Mouse (Mus musculus): ENCODE data around the gene Dpep1. TPM values are rescaled to one million over a fixed set of nuclear protein-coding genes. Genes with fewer than 3 reads are reported as not detected.

Dpep1 gene
- polyA plus RNA-seq, 1 experiment from 2014 or later, result 0.26 TPM

DNA sequence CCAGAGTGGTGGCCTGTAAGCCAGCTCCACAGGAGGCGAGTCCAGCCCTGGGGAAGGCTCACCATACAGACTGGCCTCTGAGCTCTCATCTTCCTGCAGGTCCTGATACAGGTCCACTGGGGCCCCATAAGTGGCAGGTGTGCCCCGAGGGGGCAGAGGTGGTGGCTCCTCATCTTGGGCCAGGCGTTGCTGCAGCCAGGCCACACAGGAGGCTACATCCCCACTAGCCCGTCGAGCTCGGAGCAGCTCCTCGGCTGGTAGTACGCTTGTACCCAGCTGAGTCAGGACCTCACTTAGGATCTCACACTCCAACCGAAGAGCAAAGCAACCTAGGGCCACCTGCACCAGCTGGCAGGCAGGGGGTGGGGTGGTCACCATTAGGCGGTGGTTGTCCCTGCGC, 47.7 kb downstream of the Dpep1 start:
- H3K4me1 ChIP-seq (replicated peaks), result peaks cover 22% of the 10 kb centered on the region
- H3K36me3 ChIP-seq (replicated peaks), result no peaks in the 10 kb centered on the region
- WGBS (ENCODE audit: insufficient replicate concordance), result 71% methylated on average over 11 of the region's 11 CpGs
- no peak overlapping the region for H3K27ac ChIP-seq (replicated peaks)
- no peak for ATAC-seq (ENCODE audit: insufficient read depth)
- H3K4me2 ChIP-seq, result no peak overlapping the region
- peaks cover 42% of the 10 kb centered on the region for H3K27me3 ChIP-seq
- H3K9me3 ChIP-seq (replicated peaks), result no peaks in the 10 kb centered on the region
- no peak overlapping the region for H3K4me3 ChIP-seq (replicated peaks)
- H3K9ac ChIP-seq, result no peak overlapping the region

DNA sequence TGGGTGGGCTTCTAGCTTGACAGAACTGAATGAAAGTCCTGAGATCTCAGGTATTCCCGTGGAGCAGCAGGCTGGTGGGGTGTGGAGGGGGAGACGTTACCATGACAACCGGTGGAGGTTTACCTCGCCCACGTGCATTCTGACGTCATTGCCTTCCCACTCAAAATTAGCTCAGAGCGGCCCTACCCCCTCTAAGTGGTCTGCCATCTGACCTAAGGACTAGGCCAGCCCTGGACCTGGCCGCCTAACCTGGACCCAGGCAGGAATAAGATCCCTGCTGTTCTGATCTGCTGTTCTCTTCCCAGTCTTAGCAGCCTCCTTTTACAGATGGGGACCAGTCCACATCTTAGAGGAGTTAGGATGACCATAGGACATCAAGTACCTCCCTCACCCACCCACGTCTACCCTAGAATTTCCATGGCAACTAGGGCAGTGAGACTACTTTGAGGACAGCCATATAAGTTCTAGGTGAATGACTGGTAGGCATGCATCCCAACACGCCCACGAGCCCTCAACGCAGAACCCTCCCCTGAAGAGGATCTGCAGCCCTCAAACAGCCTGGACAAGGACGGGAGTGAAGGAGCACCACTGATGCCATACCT, 49.0 kb downstream of the Dpep1 start:
- peak overlapping the region; percentile 67 for H3K4me3 ChIP-seq (replicated peaks)
- peaks cover 22% of the 10 kb centered on the region for H3K4me1 ChIP-seq (replicated peaks)
- ATAC-seq (ENCODE audit: insufficient read depth), result no peak
- H3K9ac ChIP-seq, result peak overlapping the region; percentile 61; the same call in 1 of the 2 replicates
- WGBS (ENCODE audit: insufficient replicate concordance), result 32% methylated on average over 13 of the region's 13 CpGs
- H3K27ac ChIP-seq (replicated peaks), result no peak overlapping the region
- no peaks in the 10 kb centered on the region for H3K9me3 ChIP-seq (replicated peaks)
- peaks cover 42% of the 10 kb centered on the region for H3K27me3 ChIP-seq
- no peaks in the 10 kb centered on the region for H3K36me3 ChIP-seq (replicated peaks)
- peak overlapping the region; percentile 93 for H3K4me2 ChIP-seq

- peak within 1 kb of the TSS; percentile 61 for H3K9ac ChIP-seq
- H3K4me2 ChIP-seq, result peak within 1 kb of the TSS; percentile 93
- H3K4me1 ChIP-seq (replicated peaks), result peaks cover 22% of the 10 kb centered on the region
- H3K4me3 ChIP-seq (replicated peaks), result peak within 1 kb of the TSS; percentile 67
- no peaks in the 10 kb centered on the region for H3K36me3 ChIP-seq (replicated peaks)
- WGBS (ENCODE audit: insufficient replicate concordance), result 1% methylated on average over 57 of the region's 57 CpGs
- 0 out of 2 replicates have a peak within 1 kb of the TSS, but pooled peaks have one; percentile 14 for H3K27ac ChIP-seq (replicated peaks)
- peaks cover 42% of the 10 kb centered on the region for H3K27me3 ChIP-seq
- H3K9me3 ChIP-seq (replicated peaks), result no peaks in the 10 kb centered on the region
- ATAC-seq (ENCODE audit: insufficient read depth), result peak; percentile 73
Observed at GRCm38 (mm10) chr8:123235520-123236497, 49.8 kb downstream of the Dpep1 start, which contains the start of gene Spata2l. Spata2l (minus strand) TSS chr8:123236233.

- Histone ChIP-seq H3K4me1 (replicated peaks) (peaks cover 40% of the 10 kb centered on the region), H3K27me3 (peaks cover 25% of the 10 kb centered on the region), H3K4me3 (replicated peaks) (no peak overlapping the region), H3K4me2 (no peak overlapping the region), H3K27ac (replicated peaks) (no peak overlapping the region), H3K9ac (no peak overlapping the region), H3K9me3 (replicated peaks) (no peaks in the 10 kb centered on the region), H3K36me3 (replicated peaks) (0 out of 2 replicates have a peak, but pooled peaks cover 5% of the 10 kb centered on the region)
- WGBS (ENCODE audit: insufficient replicate concordance), result 81% methylated on average over 10 of the region's 10 CpGs
- ATAC-seq (ENCODE audit: insufficient read depth), result no peak
Observed at GRCm38 (mm10) chr8:123239398-123239797, 53.4 kb downstream of the Dpep1 start.

- no peaks in the 10 kb centered on the region for H3K27me3 ChIP-seq
- H3K9ac ChIP-seq, result no peak overlapping the region
- no peaks in the 10 kb centered on the region for H3K9me3 ChIP-seq (replicated peaks)
- WGBS (ENCODE audit: insufficient replicate concordance), result 62% methylated on average over 7 of the region's 7 CpGs
- 0 out of 2 replicates have a peak, but pooled peaks have one; percentile 19 for ATAC-seq (ENCODE audit: insufficient read depth)
- no peak overlapping the region for H3K4me2 ChIP-seq
- H3K36me3 ChIP-seq (replicated peaks), result peaks cover 27% of the 10 kb centered on the region
- H3K4me1 ChIP-seq (replicated peaks), result peaks cover 18% of the 10 kb centered on the region
- 0 out of 2 replicates have a peak overlapping the region, but pooled peaks have one; percentile 14 for H3K27ac ChIP-seq (replicated peaks)
- H3K4me3 ChIP-seq (replicated peaks), result no peak overlapping the region
Observed at GRCm38 (mm10) chr8:123242107-123242923, 56.3 kb downstream of the Dpep1 start.

- WGBS (ENCODE audit: insufficient replicate concordance), result 66% methylated on average over 11 of the region's 11 CpGs
- peak; percentile 13; the same call in 1 of the 2 replicates for ATAC-seq (ENCODE audit: insufficient read depth)
Observed at GRCm38 (mm10) chr8:123243053-123243452, 57.0 kb downstream of the Dpep1 start.

GRCm38 (mm10) chr8:123244382-123244781, 58.3 kb downstream of the Dpep1 start:
- H3K9me3 ChIP-seq (replicated peaks), result no peaks in the 10 kb centered on the region
- no peak overlapping the region for H3K4me2 ChIP-seq
- peak; percentile 19 for ATAC-seq (ENCODE audit: insufficient read depth)
- no peak overlapping the region for H3K4me3 ChIP-seq (replicated peaks)
- no peaks in the 10 kb centered on the region for H3K27me3 ChIP-seq
- no peak overlapping the region for H3K9ac ChIP-seq
- 58% methylated on average over 4 of the region's 4 CpGs for WGBS (ENCODE audit: insufficient replicate concordance)
- H3K4me1 ChIP-seq (replicated peaks), result peaks cover 18% of the 10 kb centered on the region
- H3K27ac ChIP-seq (replicated peaks), result no peak overlapping the region
- H3K36me3 ChIP-seq (replicated peaks), result peaks cover 34% of the 10 kb centered on the region

More at GRCm38 (mm10) chr8:123243053-123243452, 57.0 kb downstream of the Dpep1 start:
- Histone ChIP-seq H3K9me3 (replicated peaks) (no peaks in the 10 kb centered on the region), H3K27me3 (no peaks in the 10 kb centered on the region), H3K9ac (no peak overlapping the region), H3K27ac (replicated peaks) (0 out of 2 replicates have a peak overlapping the region, but pooled peaks have one; percentile 14), H3K36me3 (replicated peaks) (peaks cover 34% of the 10 kb centered on the region), H3K4me1 (replicated peaks) (peaks cover 18% of the 10 kb centered on the region), H3K4me2 (no peak overlapping the region), H3K4me3 (replicated peaks) (no peak overlapping the region)

DNA sequence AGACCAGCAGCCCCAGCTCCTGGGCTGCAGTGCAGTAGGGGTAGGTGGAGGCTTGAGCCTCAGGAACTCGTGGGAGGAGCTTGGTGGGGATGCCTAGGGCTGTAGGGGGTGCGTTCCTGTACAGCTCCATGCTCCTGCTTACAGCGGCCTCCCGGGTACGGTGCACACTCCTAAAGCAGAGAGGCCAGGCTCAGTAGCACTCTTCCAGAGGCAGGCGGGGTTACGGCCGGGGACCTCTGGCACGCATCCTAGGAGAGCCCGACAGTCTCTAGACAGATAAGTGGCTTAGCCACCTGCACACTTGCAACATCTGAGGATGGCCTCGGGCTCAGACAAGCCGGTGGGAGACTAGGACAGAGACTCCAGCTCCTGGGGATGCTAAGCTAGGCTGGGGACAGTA, 59.5 kb downstream of the Dpep1 start:
- Histone ChIP-seq H3K4me3 (replicated peaks) (no peak overlapping the region), H3K4me2 (no peak overlapping the region), H3K4me1 (replicated peaks) (peaks cover 18% of the 10 kb centered on the region), H3K9me3 (replicated peaks) (no peaks in the 10 kb centered on the region), H3K27me3 (no peaks in the 10 kb centered on the region), H3K27ac (replicated peaks) (no peak overlapping the region), H3K9ac (no peak overlapping the region), H3K36me3 (replicated peaks) (peaks cover 37% of the 10 kb centered on the region)
- no peak for ATAC-seq (ENCODE audit: insufficient read depth)
- 79% methylated on average over 12 of the region's 12 CpGs for WGBS (ENCODE audit: insufficient replicate concordance)

DNA sequence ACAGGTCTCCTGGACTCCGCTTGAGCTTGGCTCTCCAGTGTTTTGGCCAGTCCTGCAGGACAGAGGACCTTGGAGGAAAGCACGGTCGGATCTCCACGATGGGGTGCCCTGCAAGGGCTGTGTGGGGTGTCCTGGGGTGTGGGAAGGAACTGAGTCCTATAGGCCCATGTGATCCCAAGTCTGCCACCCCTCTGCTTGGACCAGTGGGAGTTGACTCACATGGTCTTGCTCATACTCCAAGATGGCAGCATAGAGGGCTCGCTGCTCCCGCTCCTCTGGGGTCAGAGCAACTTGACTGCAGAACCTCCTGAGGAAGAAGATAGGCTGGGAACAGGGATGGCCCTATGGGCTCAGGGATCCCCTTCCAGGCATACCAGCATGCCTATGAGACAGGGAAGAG, 61.7 kb downstream of the Dpep1 start:
- Histone ChIP-seq H3K36me3 (replicated peaks) (peaks cover 40% of the 10 kb centered on the region), H3K27ac (replicated peaks) (no peak overlapping the region), H3K9me3 (replicated peaks) (no peaks in the 10 kb centered on the region), H3K4me2 (no peak overlapping the region), H3K4me1 (replicated peaks) (peaks cover 25% of the 10 kb centered on the region), H3K9ac (no peak overlapping the region), H3K4me3 (replicated peaks) (no peak overlapping the region), H3K27me3 (no peaks in the 10 kb centered on the region)
- 85% methylated on average over 6 of the region's 6 CpGs for WGBS (ENCODE audit: insufficient replicate concordance)
- no peak for ATAC-seq (ENCODE audit: insufficient read depth)

GRCm38 (mm10) chr8:123248596-123248995, 62.6 kb downstream of the Dpep1 start:
- no peak for ATAC-seq (ENCODE audit: insufficient read depth)
- H3K9me3 ChIP-seq (replicated peaks), result no peaks in the 10 kb centered on the region
- no peak overlapping the region for H3K9ac ChIP-seq
- 67% methylated on average over 8 of the region's 8 CpGs for WGBS (ENCODE audit: insufficient replicate concordance)
- H3K27me3 ChIP-seq, result no peaks in the 10 kb centered on the region
- H3K27ac ChIP-seq (replicated peaks), result no peak overlapping the region
- peaks cover 28% of the 10 kb centered on the region for H3K4me1 ChIP-seq (replicated peaks)
- H3K36me3 ChIP-seq (replicated peaks), result peaks cover 37% of the 10 kb centered on the region
- no peak overlapping the region for H3K4me3 ChIP-seq (replicated peaks)
- no peak overlapping the region for H3K4me2 ChIP-seq

All from liver, embryonic 15.5 days (tissue).